Mouse (Mus musculus): ENCODE results near the gene Igflr1. TPM values are rescaled to one million over a fixed set of nuclear protein-coding genes. Genes with fewer than 3 reads are reported as not detected.

Gene Igflr1
- total RNA-seq, 1 experiment from 2014 or later: 5.1 TPM

DNA sequence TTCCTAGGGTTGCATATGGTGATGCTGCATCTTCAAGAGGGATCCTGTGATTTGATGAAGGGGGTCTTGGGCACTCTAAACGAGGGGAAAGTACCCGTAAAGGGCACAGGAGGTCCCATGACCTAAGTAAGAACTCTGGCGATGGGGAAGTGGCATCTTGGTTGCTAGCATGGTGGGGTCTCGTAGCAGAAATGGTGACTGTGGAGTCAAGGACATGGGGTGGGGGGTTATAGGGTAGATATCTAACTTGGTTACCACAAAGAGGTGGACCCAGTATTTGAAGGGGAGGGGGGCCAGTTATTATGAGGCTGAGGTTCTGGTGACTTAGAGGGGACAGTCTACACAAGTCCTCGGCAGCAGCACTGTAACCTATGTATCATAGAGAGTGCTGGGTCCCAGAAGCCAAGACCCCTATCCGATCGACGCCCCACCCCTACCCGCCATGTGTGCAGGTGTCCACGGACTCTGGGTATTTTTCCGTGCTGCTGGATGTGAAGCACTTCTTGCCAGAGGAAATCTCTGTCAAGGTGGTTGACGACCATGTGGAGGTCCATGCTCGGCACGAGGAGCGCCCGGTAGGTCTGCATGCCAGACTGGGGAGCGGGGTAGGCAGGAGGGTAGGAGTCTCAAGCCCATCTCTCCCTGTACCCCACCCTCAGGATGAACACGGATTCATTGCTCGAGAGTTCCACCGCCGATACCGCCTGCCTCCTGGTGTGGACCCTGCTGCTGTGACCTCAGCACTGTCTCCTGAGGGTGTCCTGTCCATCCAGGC, 11.2 kb upstream of the Igflr1 start:
- no peak for DNase-seq

DNA sequence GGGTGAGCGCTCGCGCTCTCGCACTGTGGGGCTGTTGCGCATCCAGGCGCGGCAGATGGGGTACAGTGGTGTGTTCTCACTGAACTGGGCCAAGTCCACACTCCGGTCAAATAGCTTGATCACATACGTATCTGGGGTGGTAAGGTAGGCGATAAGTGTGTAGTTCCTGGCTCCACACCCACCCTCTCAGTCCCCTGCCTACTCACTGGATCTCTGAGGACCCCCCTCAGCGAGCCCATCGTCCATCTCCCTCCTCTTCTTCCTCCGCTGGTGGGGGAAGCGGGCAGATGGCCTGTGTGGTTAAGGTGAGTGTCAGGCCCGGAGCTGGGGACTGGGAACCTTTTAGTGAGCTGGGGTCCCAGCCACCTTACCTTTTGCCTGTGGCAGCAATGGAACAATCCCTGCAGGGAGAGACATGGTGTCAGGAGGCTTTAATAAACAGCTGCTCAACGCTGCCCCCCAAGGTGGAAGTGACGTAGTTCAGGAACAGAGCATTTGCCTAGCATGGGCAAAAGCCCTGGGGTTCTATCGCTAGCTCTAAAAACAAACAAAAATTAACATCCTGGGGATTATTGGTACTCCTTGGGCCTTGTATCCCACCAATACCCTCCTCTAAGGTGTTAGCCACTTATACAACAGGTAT, 8.2 kb upstream of the Igflr1 start:
- DNase-seq: peak; percentile 39

- peak; percentile 43 for DNase-seq
These were observed 7.2 kb upstream of the Igflr1 start for GRCm38 (mm10) chr7:30557901-30558514.

DNA sequence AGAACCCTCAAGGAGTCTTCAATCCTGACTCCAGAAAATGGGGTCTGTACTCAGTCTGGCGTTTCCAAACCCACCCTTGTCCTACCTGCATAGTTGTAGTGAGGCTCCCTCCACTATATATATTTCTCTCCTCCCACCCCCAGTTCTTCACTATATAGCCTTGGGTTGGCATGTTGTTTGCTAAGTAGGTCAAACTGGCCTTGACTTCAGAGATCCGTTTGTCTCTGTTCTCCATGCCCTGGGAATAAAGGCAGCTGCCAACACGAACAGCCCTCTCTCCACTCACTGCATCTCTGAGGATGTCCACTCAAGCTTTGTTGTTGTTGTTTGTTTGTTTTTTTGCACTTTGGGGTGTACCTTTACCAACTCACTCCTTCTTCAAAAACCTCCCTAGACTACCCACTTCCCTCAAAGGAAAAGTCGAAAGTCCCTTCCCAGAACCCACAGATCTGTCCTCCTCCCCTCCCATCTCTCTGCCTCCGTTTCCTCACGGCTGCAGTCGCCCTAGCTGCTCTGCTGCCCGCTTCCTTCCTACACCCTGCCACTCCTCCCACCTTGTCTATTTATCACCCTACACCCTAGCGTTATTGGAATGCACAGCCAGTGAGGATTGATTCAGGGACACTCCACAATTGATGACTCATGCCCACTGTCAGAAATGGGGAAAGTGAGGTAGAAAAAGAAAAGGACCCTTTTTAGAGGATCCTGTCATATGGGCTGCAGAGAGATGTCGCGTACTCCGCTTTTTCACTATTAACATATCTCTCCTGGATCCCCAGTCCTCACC, 6.4 kb upstream of the Igflr1 start:
- no peak for DNase-seq

- DNase-seq: peak; percentile 98
These were observed 5.7 kb upstream of the Igflr1 start, which contains the start of gene Lin37 for GRCm38 (mm10) chr7:30559443-30559954. Gene Lin37, minus strand, starts transcription at chr7:30559838.

DNA sequence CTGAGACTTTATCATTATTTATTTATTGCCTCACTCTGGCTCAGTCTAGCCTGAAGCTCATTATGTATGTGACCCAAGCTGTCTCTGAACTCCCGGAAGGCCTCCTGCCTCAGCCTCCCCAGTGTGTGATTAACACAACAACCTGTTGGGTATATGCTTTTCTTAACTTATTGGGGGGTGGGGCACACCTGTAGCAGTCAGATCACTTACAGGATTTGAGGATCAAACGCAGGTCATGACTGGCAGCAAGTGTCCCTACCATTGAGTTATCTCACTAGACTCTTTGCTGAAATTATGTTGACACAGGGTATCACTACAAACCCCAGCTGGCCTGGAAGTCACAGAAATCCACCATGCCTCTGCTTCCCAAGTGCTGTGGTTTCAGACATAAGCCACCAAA, 4.9 kb upstream of the Igflr1 start:
- DNase-seq: no peak

- peak; percentile 35 for DNase-seq
These were observed 2.6 kb upstream of the Igflr1 start for GRCm38 (mm10) chr7:30562526-30563116.

DNA sequence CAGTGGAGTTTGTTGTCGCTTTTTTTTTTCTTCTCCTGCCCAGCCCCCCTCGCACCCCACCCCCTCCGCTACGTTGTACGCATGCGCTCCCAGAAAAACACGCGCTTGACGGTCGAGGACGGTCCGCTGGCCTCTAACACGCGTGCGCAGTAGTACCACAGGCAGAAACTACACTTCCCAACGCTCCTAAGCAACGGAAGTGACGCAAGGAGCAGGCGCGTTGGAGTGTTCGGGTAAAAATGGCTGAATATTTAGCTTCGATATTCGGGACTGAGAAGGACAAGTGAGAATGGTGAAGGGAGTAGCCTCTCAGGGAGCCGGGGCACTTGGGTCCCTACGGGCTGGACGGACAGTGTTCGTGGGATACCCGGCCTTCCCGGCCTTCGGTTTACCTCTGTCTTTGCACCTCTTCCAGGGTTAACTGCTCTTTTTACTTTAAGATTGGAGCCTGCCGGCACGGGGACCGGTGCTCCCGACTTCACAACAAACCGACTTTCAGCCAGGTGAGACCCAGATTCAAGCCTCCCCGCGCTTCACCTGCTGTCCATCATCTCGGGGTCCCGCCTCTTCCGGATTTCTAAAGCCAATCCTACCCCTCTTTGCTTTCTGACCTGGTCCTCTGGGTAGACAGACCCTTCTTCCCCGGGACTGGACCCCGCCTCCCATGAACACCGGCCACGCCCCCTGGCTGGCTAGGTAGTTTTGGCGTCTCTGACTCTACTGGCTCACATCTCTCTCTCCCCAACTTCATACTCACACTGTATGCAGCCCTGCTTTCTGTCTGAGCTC, 1.9 kb upstream of the Igflr1 start, which contains the start of the genes U2af1l4, Gm49396 and Psenen:
Gene U2af1l4, plus strand, starts transcription at position 185 of the 789 bp plus-strand sequence.
Gene Gm49396, plus strand, starts transcription at position 228 of the 789 bp plus-strand sequence.
Gene Psenen, minus strand, starts transcription at position 511 of the 789 bp plus-strand sequence.
- peak; percentile 98 for DNase-seq

GRCm38 (mm10) chr7:30563906-30564280, 1.3 kb upstream of the Igflr1 start:
- DNase-seq: peak; percentile 36

DNA sequence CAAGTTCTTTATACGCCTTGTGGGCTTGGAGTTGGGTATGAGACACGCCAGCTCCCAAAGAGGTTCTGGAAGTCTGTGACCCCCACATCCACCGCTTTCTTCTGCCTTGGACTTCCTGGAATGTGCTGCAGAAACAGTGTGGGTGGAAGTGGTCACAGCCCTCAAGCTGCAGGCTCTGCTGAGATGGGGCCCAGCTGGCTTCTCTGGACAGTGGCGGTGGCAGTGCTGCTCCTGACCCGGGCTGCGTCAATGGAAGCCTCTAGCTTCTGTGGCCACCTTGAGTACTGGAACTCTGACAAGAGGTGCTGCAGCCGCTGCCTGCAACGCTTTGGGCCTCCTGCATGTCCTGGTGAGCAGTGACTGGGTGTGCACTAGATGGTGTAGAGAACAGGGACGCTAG, 806 bp downstream of the Igflr1 start:
- no peak for DNase-seq

DNA sequence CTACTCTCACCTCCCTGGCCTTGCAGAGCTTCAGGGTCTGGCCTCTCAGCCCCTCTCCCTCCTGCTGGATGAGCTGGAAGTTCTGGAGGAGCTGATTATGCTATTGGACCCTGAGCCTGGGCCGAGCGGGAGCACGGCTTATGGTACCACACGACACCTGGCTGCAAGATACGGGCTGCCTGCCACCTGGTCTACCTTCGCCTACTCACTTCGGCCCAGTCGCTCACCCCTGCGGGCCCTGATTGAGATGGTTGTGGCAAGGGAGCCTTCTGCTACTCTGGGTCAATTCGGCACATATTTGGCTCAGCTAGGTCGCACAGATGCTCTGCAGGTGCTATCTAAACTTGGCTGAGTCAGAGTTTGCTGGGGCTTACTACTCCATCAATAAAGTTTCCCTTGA, 2.3 kb downstream of the Igflr1 start:
- DNase-seq: peak; percentile 16

- peak; percentile 8 for DNase-seq
These were observed 7.2 kb downstream of the Igflr1 start for GRCm38 (mm10) chr7:30572389-30572788.

DNA sequence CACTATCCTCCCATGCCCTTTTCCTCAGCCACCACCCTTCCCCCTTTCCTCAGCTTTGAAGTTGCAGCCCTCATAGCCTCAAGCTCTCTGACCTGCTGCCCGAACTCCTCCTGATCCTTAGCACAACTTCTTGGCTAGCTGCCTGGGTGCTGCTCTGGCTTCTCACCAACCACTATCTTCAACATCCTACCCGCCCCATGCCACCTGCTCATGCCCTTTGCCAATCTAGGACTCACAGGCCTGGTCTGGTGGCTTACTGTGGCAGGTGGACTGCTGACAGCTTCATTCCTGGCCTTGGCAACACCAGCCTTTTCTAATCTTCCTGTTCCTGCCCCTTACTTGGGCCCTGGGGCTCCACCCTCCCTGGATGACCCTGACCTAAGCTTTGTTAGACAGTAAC, 7.7 kb downstream of the Igflr1 start:
- DNase-seq: peak; percentile 77

DNA sequence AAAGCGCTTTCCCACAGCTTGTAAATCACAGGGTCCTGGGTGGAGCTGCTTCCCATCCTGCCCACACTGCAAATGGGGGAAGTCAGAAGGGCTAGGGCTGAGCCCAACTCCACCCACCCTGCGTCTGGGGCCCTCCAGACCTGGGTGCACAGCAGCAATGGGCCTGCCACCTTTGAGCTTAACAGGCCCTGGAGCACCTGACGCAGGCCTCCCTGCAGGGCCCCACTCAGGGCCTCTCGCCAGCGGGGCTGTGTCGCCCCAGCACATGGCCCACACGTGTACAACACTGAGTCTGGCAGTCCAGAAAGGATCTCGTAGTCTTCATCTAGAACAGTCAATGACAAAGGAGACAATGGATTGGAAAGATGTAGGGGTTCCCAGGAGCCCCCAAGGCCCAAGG, 14.7 kb downstream of the Igflr1 start:
- no peak for DNase-seq

DNA sequence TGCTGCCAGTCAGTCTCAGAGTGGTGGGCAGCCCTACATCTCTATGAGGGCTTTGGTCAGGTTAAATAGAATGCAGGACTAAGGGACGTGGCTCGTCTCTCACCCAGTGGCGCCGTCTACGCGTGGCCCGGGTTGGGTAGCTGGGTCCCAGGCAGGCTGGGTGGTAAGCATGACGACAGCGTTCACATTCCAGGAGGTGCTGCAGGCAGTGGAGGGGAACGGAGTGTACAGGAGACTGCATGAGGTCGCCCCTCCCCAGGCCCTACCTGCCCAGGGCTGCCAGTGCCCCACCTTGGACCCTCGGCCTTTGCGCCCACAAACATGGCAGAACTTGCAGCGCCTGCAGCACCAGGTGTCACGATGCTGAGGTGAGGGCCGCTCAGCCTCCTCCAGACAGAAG, 16.3 kb downstream of the Igflr1 start:
- DNase-seq: no peak

GRCm38 (mm10) chr7:30584339-30584738, 19.1 kb downstream of the Igflr1 start:
- DNase-seq: peak; percentile 64

DNA sequence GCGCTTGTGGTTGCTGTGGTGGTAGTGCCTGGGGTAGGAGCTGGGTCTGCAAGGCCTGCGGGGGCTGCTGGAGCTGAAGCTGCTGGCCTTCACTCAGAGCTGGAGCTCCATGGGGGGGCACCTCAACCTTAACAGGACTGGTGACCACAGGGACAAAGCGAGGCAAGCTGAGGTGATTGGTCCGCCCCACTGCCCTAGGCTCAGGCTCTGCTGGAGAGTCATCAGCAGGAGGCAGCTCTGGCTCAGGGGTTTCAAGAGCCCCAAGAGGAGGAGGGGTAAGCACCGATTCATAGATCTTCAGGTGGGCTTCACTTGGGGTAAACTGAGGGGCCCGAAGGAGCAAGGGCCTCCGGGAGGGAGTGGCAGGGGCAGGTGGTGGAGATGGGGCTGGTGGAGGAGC, 19.9 kb downstream of the Igflr1 start:
- DNase-seq: no peak

DNA sequence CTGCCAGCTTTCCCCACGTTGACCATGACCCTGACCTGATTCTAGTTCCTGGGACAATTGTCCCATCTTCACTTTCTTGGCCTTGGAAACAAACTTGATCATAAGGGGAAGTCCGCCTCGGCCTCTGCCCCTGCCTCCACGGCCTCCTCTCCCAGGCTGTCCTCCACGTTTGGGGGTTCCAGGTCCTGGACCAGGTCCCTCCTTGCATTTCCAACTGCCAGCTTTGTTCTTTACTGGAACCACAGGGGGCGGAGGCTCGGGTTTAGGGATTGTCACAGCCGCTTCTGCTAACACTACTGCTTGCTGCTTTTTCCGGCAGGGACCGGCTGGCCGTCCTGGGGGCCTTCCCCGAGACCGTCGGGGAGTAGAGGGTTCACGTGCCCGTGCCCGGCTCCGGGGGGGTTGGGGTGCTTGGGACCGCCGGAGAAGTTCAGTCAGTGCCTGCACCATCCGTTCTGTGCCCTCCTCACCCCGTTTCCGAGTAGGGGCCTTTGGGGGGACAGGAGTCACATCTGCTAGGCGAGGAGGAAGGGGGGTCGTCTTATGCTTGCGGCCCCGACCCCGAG, 21.3 kb downstream of the Igflr1 start:
- DNase-seq: no peak

- DNase-seq: peak; percentile 72
These were observed 22.8 kb downstream of the Igflr1 start for GRCm38 (mm10) chr7:30587842-30588667.

Measured in adrenal gland, postnatal 14 days (tissue).